Mouse (Mus musculus) small intestine, adult 2 months (tissue): ENCODE results near the gene Txndc2.

Experiments
- CTCF ChIP-seq: fragments of 200-500 bp; IDR thresholded peaks from 2 replicates; pipeline ENCODE4 v1.5.1; 2012; ENCODE audit warnings: low read depth, mild to moderate bottlenecking, control low read depth, inconsistent platforms, low read length, moderate library complexity, mixed read lengths; ENCODE audit not compliant: insufficient replicate concordance, insufficient read length; ENCODE audit errors: extremely low read depth
- POLR2A ChIP-seq: fragments of 200-500 bp; IDR thresholded peaks from 2 replicates; pipeline ENCODE4 v1.6.1; 2012; ENCODE audit warnings: low read depth, mild to moderate bottlenecking, control low read depth, inconsistent platforms, low read length, moderate library complexity

DNA sequence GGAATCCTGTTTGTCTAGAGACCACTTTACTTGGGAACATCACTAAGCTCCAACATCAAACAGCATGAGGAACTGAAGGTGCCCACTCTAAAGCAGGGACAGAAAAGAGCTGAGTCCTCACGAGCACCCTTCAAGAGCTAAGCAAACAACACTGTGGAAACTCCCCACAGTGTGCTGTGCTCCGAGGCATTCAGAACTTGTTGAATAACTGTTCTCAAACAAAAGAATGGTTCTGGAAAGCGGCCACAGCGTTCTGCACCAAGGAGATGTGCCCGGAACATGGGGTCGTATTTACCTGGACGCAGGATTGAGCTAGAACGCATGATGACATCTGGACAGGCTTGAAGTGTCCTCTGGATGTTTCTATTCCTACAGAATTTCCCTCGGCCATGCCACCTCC, 16.0 kb upstream of the Txndc2 start:
- no peak for TF ChIP-seq POLR2A
- no peak for TF ChIP-seq CTCF
